Mouse (Mus musculus) myocyte (in vitro differentiated cells): ENCODE measurements at regions not wholly inside any gene's neighbourhood (a gene's known extent, or its start where the extent isn't known, plus 50 kb on each side); places are given as distances from the start of the nearest gene placed in this dataset.

Experiments
- CEBPB ChIP-seq: IDR thresholded peaks from 2 replicates; pipeline ENCODE4 v1.6.1; 2011; ENCODE audit warnings: mild to moderate bottlenecking, moderate library complexity; ENCODE audit not compliant: poor library complexity, insufficient read depth, severe bottlenecking
- E2F4 ChIP-seq: IDR thresholded peaks from one replicate; pipeline ENCODE4 v1.6.1; 2011; ENCODE audit warnings: mild to moderate bottlenecking, control low read depth, moderate library complexity; ENCODE audit not compliant: insufficient read depth
- MAX ChIP-seq: IDR thresholded peaks from one replicate; pipeline ENCODE4 v1.6.1; 2011; ENCODE audit warnings: low read depth, mild to moderate bottlenecking, control low read depth
- POLR2A ChIP-seq: IDR thresholded peaks from one replicate; pipeline ENCODE4 v1.6.1; 2011; ENCODE audit warnings: low read depth, mild to moderate bottlenecking, control low read depth, moderate library complexity; ENCODE audit not compliant: insufficient read length
- REST ChIP-seq: IDR thresholded peaks from one replicate; pipeline ENCODE4 v1.6.1; 2011; ENCODE audit warnings: mild to moderate bottlenecking, control low read depth, moderate library complexity; ENCODE audit not compliant: insufficient read depth, insufficient read length
- TCF12 ChIP-seq: IDR thresholded peaks from one replicate; pipeline ENCODE4 v1.6.1; 2011; ENCODE audit warnings: mild to moderate bottlenecking, control low read depth; ENCODE audit not compliant: poor library complexity, insufficient read depth, severe bottlenecking

DNA sequence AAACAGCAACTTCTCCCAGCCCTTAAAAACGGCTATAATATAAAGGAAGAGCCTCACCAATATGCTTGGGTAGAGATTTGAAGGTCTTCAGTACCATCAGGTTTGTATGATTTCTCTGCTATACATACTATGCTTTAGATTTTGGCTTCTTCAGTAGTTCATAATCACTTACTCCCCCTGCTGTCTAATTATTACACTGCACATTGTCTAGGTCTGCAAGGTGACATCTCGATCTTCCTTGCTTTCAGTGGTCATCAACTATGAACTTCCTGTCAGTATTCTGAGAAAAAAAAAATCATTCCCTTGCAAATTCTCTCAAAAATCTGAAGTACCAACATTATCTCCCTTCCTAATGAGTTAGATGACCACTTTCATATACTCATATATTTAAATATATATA is 225.4 kb upstream of the Galnt5 start:
- TF ChIP-seq POLR2A = no peak
- TF ChIP-seq CEBPB = no peak
- no peak for TF ChIP-seq TCF12
- TF ChIP-seq E2F4 = no peak
- no peak for TF ChIP-seq MAX
- no peak for TF ChIP-seq REST
